Mouse (Mus musculus): ENCODE data around the gene Ergic1.

Gene Ergic1

GRCm38 (mm10) chr17:26628936-26629335 is 67.6 kb downstream of the Ergic1 start:
- DNase-seq (ENCODE audit: low spot score), result no peak

- peak; percentile 78 for DNase-seq (ENCODE audit: low spot score)
Observed at GRCm38 (mm10) chr17:26631811-26632327, 70.6 kb downstream of the Ergic1 start.

GRCm38 (mm10) chr17:26633186-26633585 is 71.9 kb downstream of the Ergic1 start:
- DNase-seq (ENCODE audit: low spot score), result no peak

GRCm38 (mm10) chr17:26633926-26634325 is 72.6 kb downstream of the Ergic1 start:
- no peak for DNase-seq (ENCODE audit: low spot score)

GRCm38 (mm10) chr17:26634539-26634938 is 73.2 kb downstream of the Ergic1 start:
- no peak for DNase-seq (ENCODE audit: low spot score)

GRCm38 (mm10) chr17:26635951-26636350 is 74.7 kb downstream of the Ergic1 start:
- no peak for DNase-seq (ENCODE audit: low spot score)

- DNase-seq (ENCODE audit: low spot score), result no peak
Observed at GRCm38 (mm10) chr17:26637851-26638250, 76.6 kb downstream of the Ergic1 start.

GRCm38 (mm10) chr17:26638655-26639054 is 77.4 kb downstream of the Ergic1 start:
- no peak for DNase-seq (ENCODE audit: low spot score)

GRCm38 (mm10) chr17:26639791-26640190 is 78.5 kb downstream of the Ergic1 start:
- DNase-seq (ENCODE audit: low spot score), result no peak

GRCm38 (mm10) chr17:26640286-26640740 is 79.0 kb downstream of the Ergic1 start:
- no peak for DNase-seq (ENCODE audit: low spot score)

- DNase-seq (ENCODE audit: low spot score), result no peak
Observed at GRCm38 (mm10) chr17:26643456-26643855, 82.2 kb downstream of the Ergic1 start.

GRCm38 (mm10) chr17:26643993-26644392 is 82.7 kb downstream of the Ergic1 start:
- DNase-seq (ENCODE audit: low spot score), result no peak

- DNase-seq (ENCODE audit: low spot score), result no peak
Observed at GRCm38 (mm10) chr17:26644509-26645410, 83.5 kb downstream of the Ergic1 start.

GRCm38 (mm10) chr17:26645411-26645854 is 84.1 kb downstream of the Ergic1 start:
- DNase-seq (ENCODE audit: low spot score), result no peak

GRCm38 (mm10) chr17:26647283-26647682 is 86.0 kb downstream of the Ergic1 start:
- no peak for DNase-seq (ENCODE audit: low spot score)

GRCm38 (mm10) chr17:26649565-26649964 is 88.3 kb downstream of the Ergic1 start:
- no peak for DNase-seq (ENCODE audit: low spot score)

- no peak for DNase-seq (ENCODE audit: low spot score)
Observed at GRCm38 (mm10) chr17:26650451-26651363, 89.4 kb downstream of the Ergic1 start.

- DNase-seq (ENCODE audit: low spot score), result no peak
Observed at GRCm38 (mm10) chr17:26658854-26659572, 97.7 kb downstream of the Ergic1 start.

GRCm38 (mm10) chr17:26659573-26659915 is 98.3 kb downstream of the Ergic1 start:
- no peak for DNase-seq (ENCODE audit: low spot score)

GRCm38 (mm10) chr17:26660192-26660912 is 99.1 kb downstream of the Ergic1 start:
- DNase-seq (ENCODE audit: low spot score), result peak; percentile 86

- DNase-seq (ENCODE audit: low spot score), result no peak
Observed at GRCm38 (mm10) chr17:26662204-26662603, 100.9 kb downstream of the Ergic1 start.
